Mouse (Mus musculus): ENCODE results near the gene Tnf. TPM values are rescaled to one million over a fixed set of nuclear protein-coding genes. Genes with fewer than 3 reads are reported as not detected.

Tnf gene
- polyA plus RNA-seq (2014; fragmentation: Nextera tagmentation; extraction: Ambion mirVana): not detected in 2 replicates

DNA sequence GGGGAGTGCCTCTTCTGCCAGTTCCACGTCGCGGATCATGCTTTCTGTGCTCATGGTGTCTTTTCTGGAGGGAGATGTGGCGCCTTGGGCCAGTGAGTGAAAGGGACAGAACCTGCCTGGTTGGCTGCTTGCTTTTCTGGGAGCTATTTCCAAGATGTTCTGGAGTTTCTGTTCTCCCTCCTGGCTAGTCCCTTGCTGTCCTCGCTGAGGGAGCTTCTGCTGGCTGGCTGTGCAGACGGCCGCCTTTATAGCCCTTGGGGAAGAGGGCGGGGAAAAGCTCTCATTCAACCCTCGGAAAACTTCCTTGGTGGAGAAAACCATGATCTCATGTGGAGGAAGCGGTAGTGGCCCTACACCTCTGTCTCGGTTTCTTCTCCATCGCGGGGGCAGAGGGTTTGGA is at the start of gene Tnf:
Gene Tnf (minus strand): TSS at position 221 of the 400 bp plus-strand sequence.
- 51% methylated on average over 13 of the region's 13 CpGs for WGBS
- no peak within 1 kb of the TSS for H3K27ac ChIP-seq (replicated peaks; ENCODE audit: low read depth, low read length)
- H3K9me3 ChIP-seq (ENCODE audit: control insufficient read depth, low read length): no peaks in the 10 kb centered on the region
- DNase-seq: no peak
- H3K27me3 ChIP-seq (ENCODE audit: control insufficient read depth, insufficient read depth, low read length): peaks cover 6% of the 10 kb centered on the region; the same call in 1 of the 2 replicates
- no peaks in the 10 kb centered on the region for H3K4me1 ChIP-seq (ENCODE audit: control insufficient read depth, insufficient read depth, low read length)
- no peak within 1 kb of the TSS for H3K4me2 ChIP-seq (ENCODE audit: low read length)
- no peak for ATAC-seq (ENCODE audit: low FRiP score, low TSS enrichment)
- H3K36me3 ChIP-seq (ENCODE audit: control insufficient read depth, insufficient read depth, low read length): no peaks in the 10 kb centered on the region
- H3K4me3 ChIP-seq (replicated peaks; ENCODE audit: low read depth, low read length): no peak within 1 kb of the TSS
- no peak within 1 kb of the TSS for H3K9ac ChIP-seq (replicated peaks; ENCODE audit: low read length)

DNA sequence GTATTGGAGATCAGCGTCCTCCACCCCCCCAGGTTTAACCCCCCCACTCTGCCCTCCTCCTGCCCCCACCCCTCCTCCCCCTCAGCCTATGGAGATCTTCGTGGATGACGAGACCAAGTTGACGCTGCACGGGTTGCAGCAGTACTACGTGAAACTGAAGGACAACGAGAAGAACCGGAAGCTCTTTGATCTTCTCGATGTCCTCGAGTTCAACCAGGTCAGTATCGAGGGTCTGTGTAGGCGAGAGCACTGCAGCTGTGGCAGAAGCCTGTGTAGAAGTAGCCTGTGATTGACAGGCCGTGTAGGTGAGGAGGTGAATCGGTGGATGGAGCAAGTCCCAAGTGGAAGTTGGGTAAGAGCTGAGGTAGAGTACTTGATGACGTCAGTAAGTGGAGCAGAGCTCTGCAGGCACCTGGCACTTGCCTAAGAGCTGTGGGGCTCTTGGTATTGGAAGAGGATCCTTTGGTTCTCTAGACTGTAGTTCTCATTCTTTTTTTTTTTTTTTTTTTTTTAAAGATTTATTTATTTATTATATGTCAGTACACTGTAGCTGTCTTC is 49.4 kb upstream of the Tnf start:
- Histone ChIP-seq H3K9me3 (ENCODE audit: control insufficient read depth, low read length) (no peaks in the 10 kb centered on the region), H3K27ac (replicated peaks; ENCODE audit: low read depth, low read length) (no peak overlapping the region), H3K4me1 (ENCODE audit: control insufficient read depth, insufficient read depth, low read length) (no peaks in the 10 kb centered on the region), H3K4me2 (ENCODE audit: low read length) (no peak overlapping the region), H3K27me3 (ENCODE audit: control insufficient read depth, insufficient read depth, low read length) (no peaks in the 10 kb centered on the region), H3K4me3 (replicated peaks; ENCODE audit: low read depth, low read length) (no peak overlapping the region), H3K36me3 (ENCODE audit: control insufficient read depth, insufficient read depth, low read length) (peaks cover 81% of the 10 kb centered on the region), H3K9ac (replicated peaks; ENCODE audit: low read length) (no peak overlapping the region)
- 86% methylated on average over 15 of the region's 15 CpGs for WGBS
- ATAC-seq (ENCODE audit: low FRiP score, low TSS enrichment): no peak
- no peak for DNase-seq

DNA sequence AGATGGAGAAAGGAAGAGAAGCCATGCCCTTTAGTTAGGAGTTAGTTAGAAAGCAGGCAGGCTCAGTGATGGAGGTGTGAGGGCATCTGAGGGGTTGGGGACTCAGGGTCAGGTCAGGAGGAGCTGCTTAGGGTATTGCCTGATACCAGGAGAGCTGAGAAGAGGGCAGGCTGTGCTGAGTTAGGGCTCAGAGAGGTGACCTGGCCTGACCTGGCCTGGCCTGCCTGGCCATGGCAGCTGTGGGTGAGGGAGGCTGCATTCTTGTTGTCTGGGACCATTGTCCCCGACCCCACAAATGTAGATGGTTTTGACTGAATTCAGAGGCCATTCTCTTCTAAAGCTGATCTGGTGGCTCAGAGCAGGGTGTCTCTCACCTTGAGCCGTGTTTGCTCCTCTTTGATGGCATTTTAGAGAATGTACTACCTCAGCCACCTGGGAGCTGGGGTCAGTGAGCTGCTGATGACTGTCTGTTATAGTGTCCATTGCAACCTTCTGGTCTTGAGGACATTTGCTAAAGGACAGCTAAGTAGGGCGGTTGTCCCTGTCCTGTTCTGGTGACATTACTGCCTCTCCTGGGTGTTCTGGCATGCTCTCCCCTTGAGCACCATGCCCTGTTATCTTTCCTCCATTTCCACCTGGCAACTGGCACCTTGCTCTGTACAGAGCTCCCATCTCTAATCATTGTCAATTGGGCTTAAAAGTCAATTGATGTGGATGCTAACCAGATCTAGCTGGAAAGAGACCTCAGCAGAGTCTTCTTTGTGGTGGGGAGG is 48.7 kb upstream of the Tnf start:
- 96% methylated on average over 3 of the region's 3 CpGs for WGBS
- ATAC-seq (ENCODE audit: low FRiP score, low TSS enrichment) (no peak), DNase-seq (no peak)
- H3K27me3 ChIP-seq (ENCODE audit: control insufficient read depth, insufficient read depth, low read length): no peaks in the 10 kb centered on the region
- H3K4me3 ChIP-seq (replicated peaks; ENCODE audit: low read depth, low read length): no peak overlapping the region
- H3K4me2 ChIP-seq (ENCODE audit: low read length): no peak overlapping the region
- peaks cover 4% of the 10 kb centered on the region for H3K4me1 ChIP-seq (ENCODE audit: control insufficient read depth, insufficient read depth, low read length)
- peaks cover 88% of the 10 kb centered on the region for H3K36me3 ChIP-seq (ENCODE audit: control insufficient read depth, insufficient read depth, low read length)
- H3K9me3 ChIP-seq (ENCODE audit: control insufficient read depth, low read length): no peaks in the 10 kb centered on the region
- no peak overlapping the region for H3K27ac ChIP-seq (replicated peaks; ENCODE audit: low read depth, low read length)
- H3K9ac ChIP-seq (replicated peaks; ENCODE audit: low read length): no peak overlapping the region

DNA sequence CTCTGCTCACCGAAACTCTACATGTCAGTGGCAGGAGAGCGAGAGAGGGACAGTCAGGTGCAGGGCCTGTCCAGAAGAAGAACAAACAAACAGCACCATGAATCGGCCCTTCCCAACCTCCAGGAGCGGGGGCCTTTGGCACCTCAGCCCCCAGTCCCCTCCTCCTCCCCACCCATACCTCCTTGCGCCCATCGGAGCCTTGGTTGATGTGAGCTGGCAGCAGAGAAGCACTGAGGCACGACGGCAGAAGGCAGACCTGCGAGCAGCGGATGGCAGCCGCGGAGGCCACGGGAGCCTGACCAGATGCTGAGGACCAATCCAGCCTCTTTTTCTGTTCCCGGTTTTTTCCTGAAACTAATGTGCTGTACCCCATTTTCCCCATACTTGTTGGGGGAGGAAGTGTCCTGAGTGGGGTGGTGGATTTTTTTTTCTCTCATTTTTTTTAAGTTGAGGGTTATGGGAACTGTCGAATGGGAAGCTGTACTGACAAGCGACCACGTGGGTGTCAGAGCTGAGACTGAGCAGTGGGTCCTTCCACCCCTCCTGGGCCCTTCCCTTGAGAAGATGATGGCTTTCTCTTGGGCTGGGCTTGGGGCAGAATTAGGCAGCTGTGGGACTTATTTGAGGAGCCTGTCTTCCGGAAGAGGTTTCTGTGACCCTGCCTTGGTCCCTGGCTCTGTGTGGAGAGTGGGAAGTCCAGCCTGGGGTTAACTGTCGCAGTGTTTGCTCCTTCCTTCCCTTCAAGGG is 47.8 kb upstream of the Tnf start:
- no peak overlapping the region for H3K27ac ChIP-seq (replicated peaks; ENCODE audit: low read depth, low read length)
- H3K4me3 ChIP-seq (replicated peaks; ENCODE audit: low read depth, low read length): no peak overlapping the region
- H3K4me2 ChIP-seq (ENCODE audit: low read length): no peak overlapping the region
- no peak overlapping the region for H3K9ac ChIP-seq (replicated peaks; ENCODE audit: low read length)
- WGBS: 82% methylated on average over 19 of the region's 19 CpGs
- no peaks in the 10 kb centered on the region for H3K9me3 ChIP-seq (ENCODE audit: control insufficient read depth, low read length)
- peaks cover 13% of the 10 kb centered on the region for H3K4me1 ChIP-seq (ENCODE audit: control insufficient read depth, insufficient read depth, low read length)
- peaks cover 97% of the 10 kb centered on the region for H3K36me3 ChIP-seq (ENCODE audit: control insufficient read depth, insufficient read depth, low read length)
- DNase-seq (no peak), ATAC-seq (ENCODE audit: low FRiP score, low TSS enrichment) (no peak)
- H3K27me3 ChIP-seq (ENCODE audit: control insufficient read depth, insufficient read depth, low read length): no peaks in the 10 kb centered on the region

GRCm38 (mm10) chr17:35248986-35249385 is 47.2 kb upstream of the Tnf start:
- Histone ChIP-seq H3K4me1 (ENCODE audit: control insufficient read depth, insufficient read depth, low read length) (peaks cover 20% of the 10 kb centered on the region), H3K27me3 (ENCODE audit: control insufficient read depth, insufficient read depth, low read length) (no peaks in the 10 kb centered on the region), H3K9me3 (ENCODE audit: control insufficient read depth, low read length) (no peaks in the 10 kb centered on the region), H3K9ac (replicated peaks; ENCODE audit: low read length) (no peak overlapping the region), H3K27ac (replicated peaks; ENCODE audit: low read depth, low read length) (no peak overlapping the region), H3K36me3 (ENCODE audit: control insufficient read depth, insufficient read depth, low read length) (peaks cover 100% of the 10 kb centered on the region), H3K4me3 (replicated peaks; ENCODE audit: low read depth, low read length) (no peak overlapping the region), H3K4me2 (ENCODE audit: low read length) (no peak overlapping the region)
- DNase-seq (no peak), ATAC-seq (ENCODE audit: low FRiP score, low TSS enrichment) (no peak)
- WGBS: 92% methylated on average over 14 of the region's 14 CpGs

- H3K27me3 ChIP-seq (ENCODE audit: control insufficient read depth, insufficient read depth, low read length): no peaks in the 10 kb centered on the region
- H3K36me3 ChIP-seq (ENCODE audit: control insufficient read depth, insufficient read depth, low read length): peaks cover 93% of the 10 kb centered on the region
- H3K4me3 ChIP-seq (replicated peaks; ENCODE audit: low read depth, low read length): no peak overlapping the region
- no peak overlapping the region for H3K4me2 ChIP-seq (ENCODE audit: low read length)
- ATAC-seq (ENCODE audit: low FRiP score, low TSS enrichment): no peak
- no peak overlapping the region for H3K9ac ChIP-seq (replicated peaks; ENCODE audit: low read length)
- no peak for DNase-seq
- 93% methylated on average over 7 of the region's 7 CpGs for WGBS
- H3K9me3 ChIP-seq (ENCODE audit: control insufficient read depth, low read length): no peaks in the 10 kb centered on the region
- H3K27ac ChIP-seq (replicated peaks; ENCODE audit: low read depth, low read length): no peak overlapping the region
- H3K4me1 ChIP-seq (ENCODE audit: control insufficient read depth, insufficient read depth, low read length): peaks cover 27% of the 10 kb centered on the region
Observed at GRCm38 (mm10) chr17:35247144-35247543, 45.3 kb upstream of the Tnf start.

DNA sequence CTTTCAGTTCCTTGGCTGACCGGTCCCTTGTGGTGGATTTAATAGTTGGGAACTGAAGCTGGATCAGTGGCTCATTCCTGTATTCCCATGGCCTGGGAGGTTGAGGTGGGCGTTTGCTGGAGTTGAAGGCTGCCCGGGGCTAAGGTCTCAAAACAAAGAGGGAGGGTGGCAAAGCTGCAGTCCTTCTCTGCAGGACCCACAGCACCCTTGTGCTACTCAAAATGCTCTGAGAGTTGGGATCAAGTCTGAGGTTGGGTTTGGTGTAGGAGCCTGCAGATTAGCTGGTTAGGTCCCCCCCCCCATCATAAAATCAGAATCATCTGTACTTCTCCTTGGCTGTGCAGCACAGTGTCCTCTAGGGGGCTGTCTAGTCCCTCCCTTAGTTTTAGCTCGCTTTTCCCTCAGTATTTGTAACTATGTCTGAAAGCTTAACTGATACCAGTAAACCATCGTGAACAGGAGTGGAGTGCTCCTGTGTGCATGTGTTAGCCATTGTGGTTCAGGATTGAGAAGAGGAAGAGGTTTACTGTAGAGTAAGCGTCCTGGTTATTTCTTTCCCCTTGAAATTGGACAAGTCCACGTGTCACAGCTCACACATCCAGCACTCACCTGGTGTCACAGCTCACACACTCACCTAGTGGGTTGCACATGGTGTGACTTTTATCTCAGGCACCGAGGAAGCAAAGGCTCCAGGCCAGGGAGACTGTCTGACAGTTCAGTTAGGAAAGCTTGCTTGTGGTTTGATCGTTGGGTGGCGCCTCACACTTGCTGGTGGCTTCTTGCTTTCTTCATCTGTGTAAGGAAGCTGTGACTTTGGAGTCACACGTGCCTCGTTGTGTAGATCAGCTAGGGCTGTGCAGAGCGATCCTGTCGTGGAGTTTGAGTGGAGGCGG is 44.2 kb upstream of the Tnf start:
- peaks cover 27% of the 10 kb centered on the region for H3K4me1 ChIP-seq (ENCODE audit: control insufficient read depth, insufficient read depth, low read length)
- no peaks in the 10 kb centered on the region for H3K9me3 ChIP-seq (ENCODE audit: control insufficient read depth, low read length)
- H3K36me3 ChIP-seq (ENCODE audit: control insufficient read depth, insufficient read depth, low read length): peaks cover 81% of the 10 kb centered on the region
- WGBS: 80% methylated on average over 15 of the region's 15 CpGs
- no peaks in the 10 kb centered on the region for H3K27me3 ChIP-seq (ENCODE audit: control insufficient read depth, insufficient read depth, low read length)
- ATAC-seq (ENCODE audit: low FRiP score, low TSS enrichment) (no peak), DNase-seq (peak; percentile 61)
- peak overlapping the region; percentile 95 for H3K4me2 ChIP-seq (ENCODE audit: low read length)
- no peak overlapping the region for H3K27ac ChIP-seq (replicated peaks; ENCODE audit: low read depth, low read length)
- H3K4me3 ChIP-seq (replicated peaks; ENCODE audit: low read depth, low read length): peak overlapping the region; percentile 16; the same call in 1 of the 2 replicates
- H3K9ac ChIP-seq (replicated peaks; ENCODE audit: low read length): no peak overlapping the region

DNA sequence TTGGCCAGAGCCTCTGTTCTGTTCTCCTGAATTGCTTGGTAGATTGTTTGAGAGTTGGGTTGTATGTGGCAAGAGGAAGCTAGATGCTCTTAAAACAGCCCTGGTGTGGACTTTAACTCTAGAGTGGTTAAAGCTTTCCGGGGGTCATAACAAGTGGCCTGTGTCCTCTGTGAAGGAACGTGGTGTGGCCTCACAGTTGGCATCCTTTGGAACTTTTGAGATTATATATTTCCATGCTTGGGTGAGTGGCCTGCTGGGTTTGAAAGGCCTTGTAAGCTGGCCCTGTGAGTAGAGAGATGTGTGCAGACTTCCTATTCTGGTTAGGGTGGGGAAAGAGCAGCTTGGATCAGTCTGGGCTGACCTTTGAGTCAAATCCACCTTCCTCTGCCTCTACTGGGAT is 43.2 kb upstream of the Tnf start:
- WGBS: 72% methylated on average over 2 of the region's 2 CpGs
- H3K4me1 ChIP-seq (ENCODE audit: control insufficient read depth, insufficient read depth, low read length): peaks cover 35% of the 10 kb centered on the region
- peak overlapping the region; percentile 16 for H3K4me3 ChIP-seq (replicated peaks; ENCODE audit: low read depth, low read length)
- peak overlapping the region; percentile 95 for H3K4me2 ChIP-seq (ENCODE audit: low read length)
- H3K27me3 ChIP-seq (ENCODE audit: control insufficient read depth, insufficient read depth, low read length): no peaks in the 10 kb centered on the region
- H3K36me3 ChIP-seq (ENCODE audit: control insufficient read depth, insufficient read depth, low read length): peaks cover 72% of the 10 kb centered on the region
- H3K9me3 ChIP-seq (ENCODE audit: control insufficient read depth, low read length): no peaks in the 10 kb centered on the region
- no peak for DNase-seq
- H3K27ac ChIP-seq (replicated peaks; ENCODE audit: low read depth, low read length): no peak overlapping the region
- 0 out of 2 replicates have a peak overlapping the region, but pooled peaks have one; percentile 17 for H3K9ac ChIP-seq (replicated peaks; ENCODE audit: low read length)
- no peak for ATAC-seq (ENCODE audit: low FRiP score, low TSS enrichment)
